12 mouse cellular contexts compared by ENCODE assay signal in the genomic region with DNA sequence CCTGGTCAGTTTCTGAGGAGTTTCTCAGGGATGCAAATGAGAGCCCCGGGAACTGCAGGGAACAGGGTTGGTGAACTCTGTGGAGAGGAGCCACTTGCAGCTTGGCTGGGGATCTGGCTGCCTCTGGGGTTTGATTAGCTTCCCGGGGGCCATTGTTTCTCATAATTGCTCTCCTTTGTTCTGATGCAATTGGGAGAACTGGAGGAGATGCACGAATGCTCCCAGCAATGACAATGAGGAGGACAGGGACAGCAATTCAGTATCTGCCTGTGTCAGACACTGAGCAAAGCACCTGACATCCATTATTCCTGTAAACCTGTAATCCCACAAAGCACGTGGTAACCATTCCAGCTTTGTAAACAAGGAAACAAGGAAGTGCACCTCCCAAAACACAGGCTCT. TPM values are rescaled to one million over a fixed set of nuclear protein-coding genes. Genes with fewer than 3 reads are reported as not detected.
"Had no signal": no experiment of that assay in that cellular context is flagged by ENCODE, and none has a peak within 500 bp of the region (broad histone marks: within the 10 kb centered on the region; RNA-seq: fewer than 3 reads in every experiment).

No protein-coding gene starts in this region.

- ATAC-seq: midbrain, embryonic 13.5 days had no signal

- H3K36me3 ChIP-seq: kidney, embryonic 15.5 days; limb, embryonic 13.5 days; midbrain, embryonic 13.5 days had no signal

- H3K27ac ChIP-seq: kidney, embryonic 15.5 days; left cerebral cortex, adult 2 months; limb, embryonic 13.5 days; liver, embryonic 14.5 days; midbrain, embryonic 13.5 days; stomach, postnatal 0 days had no signal

- DNase-seq: kidney, postnatal 14 days; lung, adult 18-20 months had no signal

- H3K27me3 ChIP-seq: kidney, embryonic 15.5 days; limb, embryonic 13.5 days; midbrain, embryonic 13.5 days had no signal

- H3K4me3 ChIP-seq: kidney, embryonic 15.5 days; left cerebral cortex, adult 2 months; limb, embryonic 13.5 days; midbrain, embryonic 13.5 days had no signal

- H3K4me1 ChIP-seq: kidney, embryonic 15.5 days; limb, embryonic 13.5 days; midbrain, embryonic 13.5 days had no signal

- H3K4me2 ChIP-seq: kidney, embryonic 15.5 days; limb, embryonic 13.5 days; midbrain, embryonic 13.5 days had no signal

- H3K9ac ChIP-seq: kidney, embryonic 15.5 days; limb, embryonic 13.5 days; liver, embryonic 14.5 days; midbrain, embryonic 13.5 days had no signal

- H3K9me3 ChIP-seq: kidney, embryonic 15.5 days; limb, embryonic 13.5 days; midbrain, embryonic 13.5 days had no signal

RNA-seq across cellular contexts. Expression of gene Tmprss13, which starts 30.3 kb away (rescaled TPM):
- total RNA-seq: layer of hippocampus, postnatal 25 days; left cerebral cortex, adult 2 months; left cerebral cortex, postnatal 36 days; liver, adult 2 months had no signal
- polyA plus RNA-seq: liver, adult 2 months; liver, embryonic 14.5 days; midbrain, embryonic 13.5 days; midbrain, postnatal 0 days had no signal

RNA-seq across cellular contexts. Expression of gene Fxyd2, which starts 50.3 kb away (rescaled TPM):
- total RNA-seq: liver, adult 2 months had no signal
